In genomic region chr9:54878759-54879158, GRCm38 (mm10) we compare ENCODE assay signal across 25 mouse cellular contexts. TPM values are rescaled to one million over a fixed set of nuclear protein-coding genes. Genes with fewer than 3 reads are reported as not detected.
DNase-seq lines count a peak whose midpoint lies in the region; TF ChIP-seq lines count a peak whose summit lies in the region.
"Had no signal": no experiment of that assay in that cellular context is flagged by ENCODE, and none has a peak within 500 bp of the region (broad histone marks: within the 10 kb centered on the region; RNA-seq: fewer than 3 reads in every experiment).

No protein-coding gene starts in this region.

- H3K27ac ChIP-seq in embryonic fibroblast, embryonic 13.5 days (ENCODE audit: insufficient read depth, low read length), result peak overlapping the region; percentile 47
- no peak overlapping the region for H3K27ac ChIP-seq in embryonic facial prominence, embryonic 10.5 days (replicated peaks)
- H3K27ac ChIP-seq: embryonic facial prominence, embryonic 13.5 days; forebrain, embryonic 10.5 days; forebrain, embryonic 13.5 days; heart, embryonic 15.5 days; hindbrain, embryonic 10.5 days; hindbrain, embryonic 13.5 days; intestine, embryonic 15.5 days had no signal

- DNase-seq in right cerebral cortex, adult 18-20 months, result peak; percentile 8
- no peak for DNase-seq in right cerebral cortex, postnatal 4 days
- DNase-seq in ES-CJ7 (ENCODE audit: low read depth, low spot score) (peak; percentile 18), R1 (ENCODE audit: low read depth, low spot score) (peak; percentile 51)
- DNase-seq in spleen, postnatal 36 days (ENCODE audit: low spot score in 2 of 2), result no peak
- DNase-seq in embryonic facial prominence, embryonic 10.5 days (ENCODE audit: low spot score), result no peak
- DNase-seq: adrenal gland, adult 2 months; adrenal gland, postnatal 14 days; cerebellum, adult 11 months; cerebellum, adult 2 months; cerebellum, adult 9-11 months; cerebellum, postnatal 25 days; gastrocnemius, postnatal 25 days; heart, adult 18-20 months; heart, postnatal 10 days; heart, postnatal 36 days had no signal

- no peaks in the 10 kb centered on the region for H3K4me1 ChIP-seq in embryonic fibroblast, embryonic 13.5 days (ENCODE audit: control insufficient read depth, insufficient read depth, low read length)
- no peaks in the 10 kb centered on the region for H3K4me1 ChIP-seq in embryonic facial prominence, embryonic 10.5 days
- H3K4me1 ChIP-seq: embryonic facial prominence, embryonic 13.5 days; forebrain, embryonic 10.5 days; forebrain, embryonic 13.5 days; heart, embryonic 15.5 days; hindbrain, embryonic 10.5 days; hindbrain, embryonic 13.5 days; intestine, embryonic 15.5 days had no signal

- H3K27me3 ChIP-seq in embryonic facial prominence, embryonic 10.5 days (replicated peaks; ENCODE audit: low read depth, poor library complexity, severe bottlenecking), result no peaks in the 10 kb centered on the region
- H3K27me3 ChIP-seq: embryonic facial prominence, embryonic 13.5 days; forebrain, embryonic 13.5 days; heart, embryonic 12.5 days; heart, embryonic 15.5 days; hindbrain, embryonic 13.5 days; intestine, embryonic 15.5 days had no signal

- peaks cover 93% of the 10 kb centered on the region for H3K36me3 ChIP-seq in embryonic facial prominence, embryonic 10.5 days (replicated peaks)

- WGBS in embryonic facial prominence, embryonic 10.5 days, result 96% methylated on average over 1 of the region's 1 CpGs

- no peak overlapping the region for H3K4me3 ChIP-seq in embryonic fibroblast, embryonic 13.5 days (ENCODE audit: insufficient read depth, low read length)
- H3K4me3 ChIP-seq in embryonic facial prominence, embryonic 10.5 days, result no peak overlapping the region
- H3K4me3 ChIP-seq: embryonic facial prominence, embryonic 13.5 days; forebrain, embryonic 10.5 days; forebrain, embryonic 13.5 days; heart, embryonic 12.5 days; heart, embryonic 15.5 days; hindbrain, embryonic 10.5 days; hindbrain, embryonic 13.5 days; intestine, embryonic 15.5 days had no signal

- no peaks in the 10 kb centered on the region for H3K9me3 ChIP-seq in embryonic facial prominence, embryonic 10.5 days
- H3K9me3 ChIP-seq: embryonic facial prominence, embryonic 13.5 days; forebrain, embryonic 10.5 days; forebrain, embryonic 13.5 days; heart, embryonic 12.5 days; heart, embryonic 15.5 days; hindbrain, embryonic 10.5 days; hindbrain, embryonic 13.5 days; intestine, embryonic 15.5 days had no signal

- TF ChIP-seq POLR2A in embryonic fibroblast, embryonic 13.5 days (IDR thresholded peaks at IDR 0.05; ENCODE audit: low read depth, low read length), result no peak

- TF ChIP-seq CTCF in embryonic fibroblast, embryonic 13.5 days (IDR thresholded peaks at IDR 0.05; ENCODE audit: borderline replicate concordance, insufficient read depth, low read length), result no peak

RNA-seq across cellular contexts. Expression of gene Ireb2, which starts 15.2 kb away (rescaled TPM):
- polyA plus RNA-seq in embryonic fibroblast, embryonic 13.5 days (2011; ENCODE audit: insufficient read length, low read depth, missing spikeins), result 70.4 and 78.4 TPM in 2 replicates
- polyA plus RNA-seq in embryonic facial prominence, embryonic 10.5 days (2016; fragmentation: Nextera tagmentation; extraction: Ambion mirVana), result 46.0 and 48.7 TPM in 2 replicates

RNA-seq across cellular contexts. Expression of gene Hykk, which starts 38.3 kb away (rescaled TPM):
- 8.2 TPM in 2 replicates for polyA plus RNA-seq in embryonic fibroblast, embryonic 13.5 days (2011; ENCODE audit: insufficient read length, low read depth, missing spikeins)
- 4.9 and 5.7 TPM in 2 replicates for polyA plus RNA-seq in embryonic facial prominence, embryonic 10.5 days (2016; fragmentation: Nextera tagmentation; extraction: Ambion mirVana)

Comparison
In these comparisons a context has a peak if more than half of its experiments do, and no peak if none do; other contexts are left out.
1. DNase-seq: peak in right cerebral cortex, adult 18-20 months (single experiment), ES-CJ7 (single experiment) and R1 (single experiment); none in right cerebral cortex, postnatal 4 days (single experiment), spleen, postnatal 36 days (0 of 2) and embryonic facial prominence, embryonic 10.5 days (single experiment).